Mouse (Mus musculus) spleen, adult 2 months (tissue): ENCODE results near the gene Snx19.

Source experiments
- CTCF ChIP-seq: fragments of 200-500 bp; IDR thresholded peaks from 2 replicates; pipeline ENCODE4 v1.5.1; 2011; ENCODE audit warnings: mild to moderate bottlenecking, inconsistent platforms; ENCODE audit not compliant: insufficient read depth, insufficient read length, insufficient replicate concordance; ENCODE audit errors: extremely low read depth
- POLR2A ChIP-seq: fragments of 200-500 bp; IDR thresholded peaks from 2 replicates; pipeline ENCODE4 v1.6.1; 2011; ENCODE audit warnings: low read depth, low read length, inconsistent platforms

- TF ChIP-seq CTCF: no peak
- no peak for TF ChIP-seq POLR2A
These were observed 1.3 kb downstream of the Snx19 start for GRCm38 (mm10) chr9:30428231-30428630.
